Mouse (Mus musculus): ENCODE measurements around the gene Atp5e.
A peak's percentile ranks its signal among the peaks of the same experiment; 100 is the strongest.

The Atp5e gene

DNA sequence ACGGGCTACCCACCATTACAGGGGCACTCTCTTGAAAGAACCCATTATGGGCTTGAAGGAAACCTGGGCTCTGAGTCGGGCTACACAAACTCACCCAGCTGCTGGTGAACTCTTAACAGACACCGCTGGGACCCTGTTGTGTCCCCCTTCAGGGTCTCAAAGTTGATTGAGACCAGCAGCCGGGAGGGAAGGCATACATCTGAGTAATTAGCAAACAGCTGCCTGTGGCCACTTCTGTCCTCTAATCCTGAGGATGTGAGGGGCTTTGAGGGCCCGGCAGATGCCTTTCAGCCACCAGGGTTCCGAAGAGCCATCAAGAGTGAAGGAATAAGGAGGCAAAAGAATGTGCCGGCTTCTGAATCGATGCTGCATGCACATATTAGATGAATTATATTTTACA, 17.0 kb downstream of the Atp5e start:
- DNase-seq (ENCODE audit: low spot score in 2 of 2), result no peak

DNA sequence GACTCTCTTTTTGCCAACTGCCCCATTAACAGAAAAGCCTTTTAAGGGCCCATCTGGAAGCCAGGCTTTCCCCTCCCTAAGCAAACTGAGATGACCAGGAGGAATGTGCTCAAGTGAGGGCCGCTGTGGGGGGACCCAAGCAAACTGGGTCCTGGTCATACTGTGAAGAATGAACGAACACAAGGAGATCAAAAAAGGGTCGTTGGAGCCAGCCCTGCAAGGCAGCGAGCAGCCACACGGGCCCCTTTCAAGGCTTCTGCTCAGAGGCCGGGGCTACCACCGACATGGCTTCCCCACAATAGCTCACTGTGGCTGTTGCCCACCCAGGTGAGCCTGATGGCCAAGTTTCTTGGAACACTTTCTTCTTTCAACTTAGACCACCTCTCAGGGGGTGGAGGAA, 17.4 kb downstream of the Atp5e start:
- no peak for DNase-seq (ENCODE audit: low spot score in 2 of 2)

DNA sequence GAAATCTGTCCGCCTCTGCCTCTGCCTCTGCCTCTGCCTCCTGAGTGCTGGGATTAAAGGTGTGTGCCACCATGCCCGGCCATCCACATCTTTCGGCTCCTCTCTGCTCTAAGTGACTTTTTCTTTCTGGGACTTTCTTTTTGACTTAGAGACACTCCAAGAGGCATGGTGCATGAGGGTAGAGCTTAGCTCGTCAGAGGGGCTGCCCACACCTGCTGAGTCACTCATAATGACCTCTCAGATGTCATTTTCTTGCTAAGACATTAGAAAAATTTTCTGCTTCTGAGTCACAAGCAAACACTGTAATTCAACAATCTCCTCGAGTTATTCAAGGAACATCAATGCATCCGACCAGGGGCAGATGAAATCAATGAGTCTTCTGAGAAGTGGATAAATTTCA, 18.9 kb downstream of the Atp5e start:
- no peak for DNase-seq (ENCODE audit: low spot score in 2 of 2)

DNA sequence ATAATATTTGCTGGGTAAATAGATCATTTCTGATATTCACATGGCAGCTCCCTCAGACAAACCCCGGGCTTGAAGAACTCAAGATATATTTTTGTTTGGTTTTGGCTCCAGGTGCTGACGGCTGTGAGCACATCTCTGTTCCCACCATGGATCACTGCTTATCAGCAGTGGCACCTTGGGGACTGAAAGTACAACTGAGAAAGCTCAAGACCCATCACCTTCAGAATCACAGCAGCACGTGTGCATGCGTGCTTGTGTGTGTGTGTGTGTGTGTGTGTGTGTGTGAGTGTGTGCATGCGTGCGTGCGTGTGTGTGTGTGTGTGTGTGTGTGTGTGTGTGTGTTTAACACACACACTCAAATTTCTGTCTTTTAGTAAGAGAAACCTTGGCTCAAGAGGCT, 19.5 kb downstream of the Atp5e start:
- no peak for DNase-seq (ENCODE audit: low spot score in 2 of 2)

DNA sequence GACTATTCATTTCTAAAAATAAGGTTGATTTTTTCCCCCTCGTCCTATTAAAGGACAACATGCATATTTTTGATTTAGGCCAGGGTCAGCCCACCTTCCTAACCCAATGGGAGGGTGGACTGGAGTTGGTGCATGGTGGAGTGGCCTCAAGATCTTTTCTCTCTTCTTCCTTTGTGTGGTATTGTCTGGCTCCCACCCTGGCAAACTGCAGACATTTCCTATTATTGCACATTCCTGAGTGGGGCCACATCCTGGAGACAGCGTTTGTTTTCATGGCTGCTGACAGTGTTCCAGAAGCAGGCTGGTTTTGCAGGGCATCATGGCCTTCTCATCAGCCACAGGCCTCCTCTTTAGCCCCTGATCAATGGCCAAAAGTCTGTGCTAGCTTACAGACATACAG, 20.9 kb downstream of the Atp5e start:
- no peak for DNase-seq (ENCODE audit: low spot score in 2 of 2)

DNA sequence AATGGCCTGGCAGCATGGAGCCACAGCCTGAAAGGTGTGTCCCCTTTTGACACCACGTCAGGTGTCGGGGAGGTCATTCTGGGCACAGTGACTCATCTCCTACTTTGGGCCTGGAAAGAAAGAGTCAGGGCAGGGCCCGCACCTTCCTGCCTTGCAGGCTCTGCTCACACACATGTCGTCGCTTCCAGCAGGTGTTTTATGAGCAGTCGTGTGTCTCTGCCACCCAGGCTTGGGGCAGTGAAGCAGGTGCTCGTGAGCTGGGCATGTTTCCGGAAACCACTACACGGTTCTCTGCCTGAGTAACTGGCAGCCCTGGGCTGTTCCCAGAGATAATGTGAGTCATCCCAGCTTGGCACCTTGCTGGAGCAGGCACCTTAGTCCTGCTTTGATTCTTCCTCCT, 21.4 kb downstream of the Atp5e start:
- no peak for DNase-seq (ENCODE audit: low spot score in 2 of 2)

DNA sequence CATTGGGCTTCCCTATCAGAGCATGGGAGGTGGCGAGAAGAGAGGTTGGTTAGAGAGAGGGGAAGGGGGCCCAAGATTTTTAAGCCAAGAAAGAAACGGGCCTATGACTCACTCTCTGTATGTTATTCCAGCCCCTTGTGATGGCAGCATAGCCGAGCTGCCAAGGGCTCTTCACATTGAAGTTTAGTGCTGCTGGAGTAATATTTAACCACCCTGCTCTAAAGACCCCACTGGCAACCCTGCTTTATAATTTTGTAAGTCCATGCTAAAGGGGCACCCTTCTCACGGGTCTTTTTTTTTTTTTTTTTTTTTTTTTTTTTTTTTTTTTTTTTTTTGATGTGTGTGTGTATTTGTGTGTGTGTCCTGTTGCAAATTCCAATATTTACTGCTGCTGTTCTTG, 22.0 kb downstream of the Atp5e start:
- DNase-seq (ENCODE audit: low spot score in 2 of 2), result no peak

DNA sequence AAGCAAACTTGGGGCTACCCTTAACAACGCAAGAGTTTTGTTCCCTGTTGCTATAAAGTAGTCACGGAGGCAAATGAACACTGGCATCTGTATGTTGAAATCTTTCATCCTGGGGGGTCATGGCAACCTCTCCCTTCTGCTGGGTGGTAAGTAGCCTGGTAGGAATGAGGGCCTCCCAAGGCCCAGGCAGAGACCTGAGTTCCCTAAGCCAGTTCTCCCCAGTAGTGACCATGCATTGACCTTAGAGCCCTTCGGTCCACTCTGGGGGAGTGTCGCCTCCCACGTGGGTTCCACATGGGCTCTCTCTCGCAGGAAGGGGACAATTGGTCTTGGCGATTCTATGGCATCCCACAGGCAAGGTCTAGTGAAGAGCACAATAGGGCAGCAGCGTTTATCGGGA, 23.9 kb downstream of the Atp5e start:
- no peak for DNase-seq (ENCODE audit: low spot score in 2 of 2)

DNA sequence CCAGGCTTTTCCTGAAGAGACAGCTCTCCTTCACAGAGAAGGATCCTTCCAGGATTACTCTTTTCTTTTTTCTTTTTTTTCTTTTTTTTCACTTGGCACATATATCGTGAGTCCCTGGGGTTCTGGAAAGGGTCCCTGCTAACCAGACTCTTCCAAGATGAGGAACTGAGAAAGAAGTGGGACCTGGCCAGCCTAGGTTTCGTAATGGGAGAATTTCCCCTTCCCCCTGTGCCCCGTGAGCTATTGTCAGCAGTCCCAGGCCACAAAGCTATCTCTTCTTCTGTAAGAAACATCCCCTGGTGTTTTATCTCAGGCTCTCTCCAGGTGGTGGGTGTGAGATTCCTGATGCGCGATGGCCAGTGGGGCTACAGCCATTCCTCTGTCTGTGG, 24.5 kb downstream of the Atp5e start:
- DNase-seq (ENCODE audit: low spot score in 2 of 2), result no peak

DNA sequence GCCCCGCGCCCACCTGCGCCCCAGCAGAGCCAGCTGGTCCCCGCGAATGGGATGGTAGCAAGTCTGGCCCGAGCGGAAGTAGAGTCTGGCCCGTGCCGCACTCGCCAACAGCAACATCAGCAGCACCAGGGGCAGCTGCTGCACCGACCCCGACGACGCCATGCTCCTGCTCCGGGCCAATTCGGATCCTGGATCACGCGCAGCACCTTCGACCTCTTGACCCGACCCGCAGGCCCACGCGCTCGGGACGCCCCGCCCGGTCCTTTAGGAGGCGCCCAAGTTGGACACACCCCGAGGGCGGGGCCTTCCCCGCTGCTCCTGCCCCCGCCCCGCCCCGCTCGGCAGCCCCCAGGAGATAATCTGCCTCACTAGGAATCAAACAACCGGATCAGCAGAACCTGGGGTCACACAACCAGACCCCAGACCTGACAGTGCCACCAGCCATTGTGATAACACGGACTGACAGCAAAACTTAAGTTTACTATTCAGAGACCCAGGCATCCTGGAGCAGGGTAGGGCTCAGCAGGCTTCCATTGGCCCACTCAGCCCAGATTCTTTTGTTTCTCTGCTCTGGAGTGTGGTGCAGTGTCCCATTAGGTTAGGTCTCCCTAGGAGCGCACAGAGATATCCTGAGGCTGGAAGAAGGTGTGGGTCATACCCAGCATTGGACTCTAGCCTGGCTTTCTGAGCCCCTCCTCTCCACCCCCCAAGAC, 25.0 kb downstream of the Atp5e start, which contains the start of gene Ctsz:
TSS of gene Ctsz (minus strand) at position 303 of the 713 bp plus-strand sequence.
- peak; percentile 46 to 73 for DNase-seq (ENCODE audit: low spot score in 2 of 2)

DNA sequence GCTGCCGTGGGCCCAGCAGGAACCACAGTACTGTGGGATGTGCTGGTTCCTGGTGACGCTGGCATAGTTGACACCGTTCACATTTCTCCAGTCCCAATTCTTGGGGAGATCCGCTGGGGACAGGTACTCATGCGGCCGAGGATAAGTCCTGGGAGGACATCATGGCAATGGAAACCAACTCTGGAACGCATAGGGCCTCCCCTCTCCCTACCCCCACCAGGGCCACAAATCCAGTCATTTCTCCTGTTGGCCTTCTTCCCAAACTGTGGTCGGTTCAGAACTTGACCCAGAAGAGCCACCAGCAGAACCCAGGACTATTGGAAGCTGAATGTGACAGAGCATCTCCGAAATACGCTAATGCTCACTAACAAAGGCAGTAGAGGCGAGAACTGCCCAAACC, 25.7 kb downstream of the Atp5e start:
- no peak for DNase-seq (ENCODE audit: low spot score in 2 of 2)

DNA sequence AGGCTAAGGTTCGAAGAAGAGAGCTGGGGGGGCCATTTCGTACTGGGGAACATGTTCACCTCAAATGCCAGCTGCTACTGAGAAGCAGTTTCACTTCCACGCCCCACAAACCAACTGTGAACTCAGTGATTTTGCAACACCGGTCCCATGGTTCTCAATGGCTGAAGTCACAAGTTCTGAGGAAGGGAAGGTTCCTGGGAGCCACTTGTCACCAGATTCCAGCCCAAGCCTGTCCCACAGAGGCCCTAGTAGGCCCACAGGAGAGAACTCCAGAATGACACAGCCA, 26.3 kb downstream of the Atp5e start:
- DNase-seq (ENCODE audit: low spot score in 2 of 2), result peak in 1 of 2 experiments; percentile 30

DNA sequence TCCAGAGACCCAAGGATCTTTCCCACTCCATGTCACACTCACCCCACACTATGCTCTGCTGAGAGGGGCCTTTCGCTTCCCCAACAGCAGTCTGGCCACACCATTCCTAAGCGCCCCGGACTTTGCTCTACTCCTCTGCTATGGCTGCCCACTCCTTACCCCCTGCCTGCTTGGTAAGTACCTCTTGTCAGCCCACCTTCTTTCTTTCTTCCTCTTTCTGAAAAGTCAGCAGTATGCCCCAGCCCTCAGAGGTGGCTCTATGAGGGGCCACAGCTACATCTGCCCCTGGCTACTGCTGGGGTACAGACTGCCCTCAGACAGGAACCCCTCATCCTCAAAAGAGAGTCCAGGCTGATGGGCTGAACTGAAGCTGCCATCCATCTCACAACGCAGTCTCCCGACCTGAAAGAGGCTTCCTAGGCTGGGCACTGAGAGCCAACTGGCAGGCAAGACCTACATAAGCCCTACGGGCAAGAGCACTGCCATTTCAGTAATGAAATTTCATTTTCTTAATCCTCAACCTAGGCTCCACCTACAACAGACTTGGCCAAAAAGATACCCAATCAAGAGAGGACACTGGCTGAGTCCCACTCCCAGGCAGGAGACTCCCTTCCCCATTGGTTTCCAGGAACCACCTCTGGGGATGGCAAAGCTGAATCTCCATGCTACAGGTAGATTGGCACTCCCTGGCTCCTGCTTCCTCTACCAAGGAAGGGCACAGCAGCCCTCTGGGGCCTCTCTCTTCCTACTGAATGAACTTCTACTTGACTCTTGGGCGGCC, 26.8 kb downstream of the Atp5e start:
- DNase-seq (ENCODE audit: low spot score in 2 of 2), result no peak

DNA sequence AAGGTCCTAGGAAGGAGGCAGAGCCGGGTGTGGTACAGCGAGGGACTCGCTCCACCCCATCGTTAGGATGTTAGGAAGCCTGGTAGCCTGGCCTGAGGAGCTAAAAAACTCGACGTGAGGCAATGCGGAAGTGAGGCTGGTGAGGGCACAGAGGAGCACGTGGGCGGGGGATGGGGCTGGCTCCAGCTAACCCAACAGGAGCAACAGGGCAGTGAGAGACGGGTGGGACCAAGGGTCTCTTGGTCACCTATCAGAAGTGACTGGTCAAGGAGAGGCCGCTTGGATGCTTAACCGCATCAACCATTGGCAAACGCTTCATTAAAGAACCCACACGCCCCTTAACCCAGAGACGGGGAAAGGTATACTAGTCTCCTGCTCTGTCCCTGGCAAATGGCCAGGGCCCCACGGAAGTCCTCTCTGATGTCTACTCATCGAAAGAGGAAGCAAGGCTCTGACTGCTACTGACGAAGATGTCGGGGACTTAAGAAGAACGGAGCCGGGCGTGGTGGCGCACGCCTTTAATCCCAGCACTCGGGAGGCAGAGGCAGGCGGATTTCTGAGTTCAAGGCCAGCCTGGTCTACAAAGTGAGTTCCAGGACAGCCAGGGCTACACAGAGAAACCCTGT, 27.7 kb downstream of the Atp5e start:
- DNase-seq (ENCODE audit: low spot score in 2 of 2), result no peak

DNA sequence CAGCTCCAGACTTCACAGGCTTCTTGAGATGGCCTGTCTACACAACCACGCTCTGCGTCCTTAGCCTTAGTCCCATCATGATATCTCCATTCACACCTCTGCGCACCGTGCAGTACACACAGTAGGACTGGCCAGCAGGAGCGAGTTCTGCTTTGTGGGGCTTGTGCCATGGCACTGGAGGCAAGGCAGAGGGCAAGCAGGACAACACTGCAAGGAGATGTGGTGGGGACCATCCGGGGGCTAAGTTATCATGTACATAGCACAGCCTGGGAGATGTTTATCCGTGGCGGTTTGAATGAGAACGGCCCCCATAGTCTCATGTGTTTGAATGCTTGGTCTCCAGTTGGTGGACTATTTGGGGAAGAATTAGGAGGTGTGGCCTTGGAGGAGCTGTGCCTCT, 29.0 kb downstream of the Atp5e start:
- no peak for DNase-seq (ENCODE audit: low spot score in 2 of 2)

DNA sequence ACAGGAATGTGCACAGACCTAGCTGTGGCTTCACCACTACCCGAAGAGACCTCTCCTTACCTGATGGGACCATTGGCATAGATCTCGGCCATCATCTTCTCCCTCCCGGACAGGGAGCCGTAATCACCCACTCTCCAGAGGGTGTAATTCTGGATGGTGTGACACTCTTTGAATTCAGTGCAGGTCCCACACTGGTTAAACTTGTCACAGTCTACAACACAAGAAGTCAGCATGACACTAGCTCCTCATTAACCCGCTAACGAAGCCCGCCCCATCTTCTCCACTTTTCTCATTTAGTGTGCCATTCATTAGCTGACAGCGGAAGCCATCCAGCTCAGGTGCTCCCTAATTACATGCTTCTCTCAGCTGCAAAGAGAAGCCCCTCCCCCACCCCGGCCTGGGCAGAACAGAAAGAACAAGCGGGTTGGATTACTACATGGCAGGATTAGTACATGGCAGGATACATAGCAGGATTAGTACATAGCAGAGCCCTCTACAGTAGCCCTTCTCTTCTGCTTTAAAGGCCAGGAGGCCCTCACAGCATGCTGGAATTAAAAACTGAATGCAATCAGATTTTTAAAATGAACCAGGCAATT, 34.8 kb downstream of the Atp5e start:
- DNase-seq (ENCODE audit: low spot score in 2 of 2), result no peak

DNA sequence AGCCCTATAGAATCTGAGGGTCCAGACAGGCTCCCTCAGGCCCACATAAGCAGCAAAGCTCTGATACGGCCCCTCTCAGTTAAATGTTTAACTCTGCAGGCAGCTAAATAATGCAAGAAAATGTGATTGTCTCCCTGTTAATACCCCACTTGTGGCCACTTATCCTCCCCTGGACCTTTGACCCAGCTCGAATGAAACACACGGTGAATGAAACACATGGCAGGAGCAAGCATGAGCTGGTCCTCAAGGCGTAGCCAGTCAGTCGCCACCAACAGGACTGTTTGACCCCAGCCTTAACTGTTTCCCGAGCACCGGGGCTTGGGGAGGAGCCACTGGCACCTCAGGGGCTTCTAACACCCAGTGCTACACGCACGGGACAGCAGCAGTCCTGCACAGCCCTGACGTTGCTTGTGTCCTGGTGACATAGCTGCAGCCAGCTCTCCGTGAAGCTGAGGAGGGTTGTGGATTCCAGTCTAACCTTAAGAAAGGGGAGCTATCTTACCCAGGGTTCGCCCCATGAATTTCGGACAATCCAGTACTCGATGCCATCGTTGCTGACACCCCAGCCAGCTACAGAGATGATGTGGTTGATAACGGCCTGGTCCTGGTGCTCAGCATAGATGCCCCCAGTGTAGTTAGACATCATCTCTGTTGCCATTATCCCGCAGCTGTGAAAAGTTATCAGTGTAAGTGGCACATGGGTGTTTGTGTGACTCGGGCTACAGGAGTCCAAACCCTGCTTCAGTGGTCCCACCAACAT, 35.6 kb downstream of the Atp5e start:
- no peak for DNase-seq (ENCODE audit: low spot score in 2 of 2)

DNA sequence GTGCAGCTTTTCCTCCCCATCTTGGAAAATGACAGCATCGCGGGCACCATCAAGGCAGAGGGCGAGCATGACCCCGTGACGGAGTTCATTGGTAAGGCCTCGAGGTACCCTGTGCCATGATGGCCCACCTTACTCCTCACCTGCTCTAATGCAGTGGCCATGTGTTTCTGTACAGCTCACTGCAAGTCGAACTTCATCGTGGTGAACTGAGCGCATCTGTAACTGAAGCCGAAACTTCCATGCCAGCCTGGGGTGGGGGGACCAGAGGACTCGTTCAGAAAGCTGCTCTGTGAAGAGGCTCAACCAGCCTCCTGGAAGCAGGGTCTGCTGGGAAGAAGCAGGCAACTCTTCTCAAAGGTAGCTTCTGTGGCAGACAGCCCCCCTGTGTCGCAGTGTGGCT, 37.0 kb downstream of the Atp5e start:
- no peak for DNase-seq (ENCODE audit: low spot score in 2 of 2)

DNA sequence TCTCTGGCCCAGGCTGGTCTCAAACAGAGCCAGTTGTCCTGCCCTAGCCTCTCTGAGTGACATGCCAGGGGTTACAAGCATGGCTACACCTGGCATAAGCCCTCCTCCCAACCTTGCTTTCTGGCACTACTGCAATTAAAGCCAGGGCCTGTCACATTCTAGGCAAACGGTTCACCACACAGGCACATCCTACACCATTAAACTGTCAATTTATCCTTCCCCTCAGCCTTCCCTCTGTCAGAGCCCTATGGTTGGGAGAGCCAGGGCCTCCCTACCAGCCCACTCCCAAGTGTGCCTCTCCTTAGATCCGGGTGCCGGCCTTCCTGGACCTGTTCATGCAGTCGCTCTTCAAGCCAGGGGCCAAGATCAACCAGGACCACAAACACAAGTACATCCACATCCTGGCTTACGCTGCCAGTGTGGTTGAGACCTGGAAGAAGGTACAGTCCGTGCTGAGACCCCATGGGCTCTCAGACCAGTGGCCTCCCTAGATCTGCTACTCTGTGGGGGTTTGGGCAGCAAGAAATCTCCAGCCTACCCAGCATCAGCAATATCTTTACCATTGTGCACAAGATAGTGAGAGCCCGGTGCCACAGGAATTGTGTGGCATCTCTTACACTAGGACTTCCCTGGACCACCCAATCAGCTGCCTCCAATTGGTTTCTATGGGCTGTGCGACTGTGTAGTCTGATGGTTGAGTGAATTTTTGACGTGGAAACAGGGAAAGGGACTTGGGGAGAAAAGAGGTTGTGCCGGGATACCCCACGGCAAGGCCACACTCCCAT, 39.4 kb downstream of the Atp5e start:
- DNase-seq (ENCODE audit: low spot score in 2 of 2), result no peak

DNA sequence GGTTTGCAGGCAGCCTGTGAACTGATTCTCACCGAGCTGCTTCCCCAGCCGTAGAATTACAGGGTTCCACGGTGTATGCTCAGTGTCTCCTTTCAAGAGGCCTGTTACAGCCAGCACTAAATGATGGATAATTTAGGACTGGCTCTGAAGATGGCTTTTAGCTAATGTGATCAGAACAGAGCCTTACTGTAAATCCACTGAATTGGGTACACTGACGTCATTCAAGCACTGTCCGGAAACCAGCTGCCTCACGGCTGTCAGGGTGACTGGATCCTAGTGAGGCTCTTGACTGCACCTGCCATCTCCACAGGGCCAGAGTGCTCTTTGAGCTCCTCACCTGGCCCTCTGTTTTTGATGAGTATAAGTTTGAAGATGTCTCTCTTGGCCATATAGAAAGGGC, 42.8 kb downstream of the Atp5e start:
- no peak for DNase-seq (ENCODE audit: low spot score in 2 of 2)

DNA sequence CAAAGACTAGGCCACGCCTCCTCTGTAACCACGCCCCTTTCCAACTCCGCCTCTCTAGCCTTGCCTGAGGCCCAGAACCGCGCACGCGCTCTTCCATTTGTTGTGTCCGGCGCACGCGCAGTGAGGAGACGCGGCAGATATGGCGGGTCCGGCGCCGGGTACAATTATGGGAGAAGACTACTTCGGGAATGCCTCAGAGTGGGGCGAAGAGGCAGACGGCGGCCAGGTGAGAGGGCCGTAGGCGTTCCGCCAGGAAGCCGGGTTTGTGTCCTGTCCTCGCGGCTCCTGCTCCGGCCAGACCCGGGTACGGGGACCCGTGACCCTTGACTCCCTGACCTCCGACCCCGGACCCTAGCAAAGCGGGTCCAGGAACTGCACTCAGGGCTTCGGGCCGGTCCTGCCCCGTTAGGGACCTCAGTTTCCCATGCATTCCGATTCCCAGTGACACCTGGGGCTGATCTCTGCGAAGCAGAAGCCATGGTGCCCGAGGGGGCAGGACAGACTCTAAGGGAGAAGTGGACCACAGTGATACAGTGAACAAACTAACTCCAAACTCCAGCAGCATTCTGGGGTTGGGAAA, 48.1 kb downstream of the Atp5e start, which contains the start of gene Nelfcd:
TSS of gene Nelfcd (plus strand) at position 74 of the 580 bp plus-strand sequence.
- DNase-seq (ENCODE audit: low spot score in 2 of 2), result peak; percentile 85 to 94

Data from urinary bladder, postnatal 36 days (tissue).